Mouse (Mus musculus): ENCODE measurements at regions not wholly inside any gene's neighbourhood (a gene's known extent, or its start where the extent isn't known, plus 50 kb on each side); places are given as distances from the start of the nearest gene placed in this dataset.

DNA sequence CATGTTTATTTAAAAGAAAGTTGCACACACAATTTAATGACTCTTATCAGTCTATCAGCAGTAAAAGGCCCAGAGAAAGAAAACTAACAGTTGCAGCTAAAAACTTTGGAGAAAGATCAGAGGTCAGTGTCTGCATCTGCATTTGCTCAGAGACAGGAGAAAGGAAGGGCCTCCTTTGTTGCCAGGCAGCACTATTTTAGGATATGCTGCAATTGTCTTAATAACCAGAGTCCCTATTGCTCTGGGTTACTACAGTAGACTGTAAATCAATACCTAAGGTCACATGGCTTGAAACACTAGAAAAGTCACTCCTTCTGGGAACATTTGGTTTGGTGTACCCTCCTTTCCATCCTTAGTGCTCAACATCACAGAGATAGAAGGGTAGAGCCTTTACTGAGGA lies 175.7 kb downstream of the Hdgfl1 start:
- ATAC-seq (replicated peaks; ENCODE audit: low FRiP score, low TSS enrichment, low read depth) (no peak), DNase-seq (ENCODE audit: low spot score) (no peak)
- H3K27me3 ChIP-seq (replicated peaks; ENCODE audit: control insufficient read depth, insufficient read depth, low read length) = no peaks in the 10 kb centered on the region

GRCm38 (mm10) chr13:26593750-26594149 lies 176.2 kb downstream of the Hdgfl1 start:
- ATAC-seq (replicated peaks; ENCODE audit: low FRiP score, low TSS enrichment, low read depth) (no peak), DNase-seq (ENCODE audit: low spot score) (no peak)
- H3K36me3 ChIP-seq (ENCODE audit: control insufficient read depth, insufficient read depth, low read length) = no peaks in the 10 kb centered on the region
- H3K27ac ChIP-seq (ENCODE audit: low read depth) = no peak overlapping the region
- no peaks in the 10 kb centered on the region for H3K4me1 ChIP-seq (replicated peaks; ENCODE audit: control insufficient read depth, insufficient read depth, low read length)
- H3K4me3 ChIP-seq (ENCODE audit: low read depth, low read length) = no peak overlapping the region
- 0 out of 2 replicates have a peak, but pooled peaks cover under 1% of the 10 kb centered on the region for H3K9me3 ChIP-seq (ENCODE audit: control insufficient read depth, low read length)
- 93% methylated on average over 1 of the region's 1 CpGs for WGBS
- H3K27me3 ChIP-seq (replicated peaks; ENCODE audit: control insufficient read depth, insufficient read depth, low read length) = no peaks in the 10 kb centered on the region
- no peak overlapping the region for H3K9ac ChIP-seq (ENCODE audit: low read length)
- H3K4me2 ChIP-seq (ENCODE audit: low read length) = no peak overlapping the region

More for the DNA sequence above, 175.7 kb downstream of the Hdgfl1 start:
- Histone ChIP-seq H3K4me3 (ENCODE audit: low read depth, low read length) (no peak overlapping the region), H3K4me1 (replicated peaks; ENCODE audit: control insufficient read depth, insufficient read depth, low read length) (no peaks in the 10 kb centered on the region), H3K9me3 (ENCODE audit: control insufficient read depth, low read length) (0 out of 2 replicates have a peak, but pooled peaks cover 4% of the 10 kb centered on the region), H3K9ac (ENCODE audit: low read length) (no peak overlapping the region), H3K27ac (ENCODE audit: low read depth) (no peak overlapping the region), H3K4me2 (ENCODE audit: low read length) (no peak overlapping the region), H3K36me3 (ENCODE audit: control insufficient read depth, insufficient read depth, low read length) (no peaks in the 10 kb centered on the region)

- no peaks in the 10 kb centered on the region for H3K36me3 ChIP-seq (ENCODE audit: control insufficient read depth, insufficient read depth, low read length)
- ATAC-seq (replicated peaks; ENCODE audit: low FRiP score, low TSS enrichment, low read depth) (no peak), DNase-seq (ENCODE audit: low spot score) (no peak)
- H3K4me3 ChIP-seq (ENCODE audit: low read depth, low read length) = no peak overlapping the region
- H3K27ac ChIP-seq (ENCODE audit: low read depth) = no peak overlapping the region
- no peak overlapping the region for H3K4me2 ChIP-seq (ENCODE audit: low read length)
- H3K9me3 ChIP-seq (ENCODE audit: control insufficient read depth, low read length) = no peaks in the 10 kb centered on the region
- H3K9ac ChIP-seq (ENCODE audit: low read length) = no peak overlapping the region
- 72% methylated on average over 2 of the region's 2 CpGs for WGBS
- H3K27me3 ChIP-seq (replicated peaks; ENCODE audit: control insufficient read depth, insufficient read depth, low read length) = no peaks in the 10 kb centered on the region
- no peaks in the 10 kb centered on the region for H3K4me1 ChIP-seq (replicated peaks; ENCODE audit: control insufficient read depth, insufficient read depth, low read length)
Measured at GRCm38 (mm10) chr13:26575890-26576543, 193.9 kb downstream of the Hdgfl1 start.

GRCm38 (mm10) chr13:26569422-26569821 lies 200.5 kb downstream of the Hdgfl1 start:
- 54% methylated on average over 4 of the region's 4 CpGs for WGBS
- no peak overlapping the region for H3K4me2 ChIP-seq (ENCODE audit: low read length)

GRCm38 (mm10) chr13:26564941-26565862 lies 204.8 kb downstream of the Hdgfl1 start:
- H3K36me3 ChIP-seq (ENCODE audit: control insufficient read depth, insufficient read depth, low read length) = no peaks in the 10 kb centered on the region
- no peak for ATAC-seq (replicated peaks; ENCODE audit: low FRiP score, low TSS enrichment, low read depth)
- no peak overlapping the region for H3K4me3 ChIP-seq (ENCODE audit: low read depth, low read length)
- no peaks in the 10 kb centered on the region for H3K4me1 ChIP-seq (replicated peaks; ENCODE audit: control insufficient read depth, insufficient read depth, low read length)
- H3K9ac ChIP-seq (ENCODE audit: low read length) = no peak overlapping the region
- no peak overlapping the region for H3K4me2 ChIP-seq (ENCODE audit: low read length)
- 62% methylated on average over 7 of the region's 7 CpGs for WGBS
- DNase-seq (ENCODE audit: low spot score) = no peak
- no peaks in the 10 kb centered on the region for H3K9me3 ChIP-seq (ENCODE audit: control insufficient read depth, low read length)
- no peaks in the 10 kb centered on the region for H3K27me3 ChIP-seq (replicated peaks; ENCODE audit: control insufficient read depth, insufficient read depth, low read length)
- H3K27ac ChIP-seq (ENCODE audit: low read depth) = no peak overlapping the region

More at GRCm38 (mm10) chr13:26569422-26569821, 200.5 kb downstream of the Hdgfl1 start:
- no peak overlapping the region for H3K27ac ChIP-seq (ENCODE audit: low read depth)
- H3K4me3 ChIP-seq (ENCODE audit: low read depth, low read length) = no peak overlapping the region
- ATAC-seq (replicated peaks; ENCODE audit: low FRiP score, low TSS enrichment, low read depth) = no peak
- DNase-seq (ENCODE audit: low spot score) = no peak
- H3K4me1 ChIP-seq (replicated peaks; ENCODE audit: control insufficient read depth, insufficient read depth, low read length) = no peaks in the 10 kb centered on the region
- H3K27me3 ChIP-seq (replicated peaks; ENCODE audit: control insufficient read depth, insufficient read depth, low read length) = no peaks in the 10 kb centered on the region
- no peak overlapping the region for H3K9ac ChIP-seq (ENCODE audit: low read length)
- no peaks in the 10 kb centered on the region for H3K9me3 ChIP-seq (ENCODE audit: control insufficient read depth, low read length)
- H3K36me3 ChIP-seq (ENCODE audit: control insufficient read depth, insufficient read depth, low read length) = no peaks in the 10 kb centered on the region

DNA sequence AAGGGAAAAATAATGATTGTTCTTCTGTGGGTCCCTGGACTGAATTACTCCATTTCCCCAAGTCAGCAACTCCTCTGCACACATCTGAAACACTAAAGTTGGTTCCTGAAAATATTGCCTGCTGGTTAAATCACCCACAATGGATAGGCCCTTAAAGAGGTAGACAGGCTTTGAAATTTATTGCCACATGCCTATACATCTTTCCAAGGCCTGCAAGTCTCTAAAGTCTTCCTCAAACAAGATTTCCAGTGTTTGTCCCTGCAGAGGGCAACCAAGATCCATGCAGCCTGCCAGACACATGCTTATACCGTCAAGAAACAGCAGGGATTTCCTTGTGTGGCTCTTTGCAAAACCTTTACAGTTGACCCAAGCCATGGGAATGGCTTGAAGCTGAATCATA lies 211.6 kb downstream of the Hdgfl1 start:
- H3K27ac ChIP-seq (ENCODE audit: low read depth) = no peak overlapping the region
- no peak overlapping the region for H3K9ac ChIP-seq (ENCODE audit: low read length)
- no peak overlapping the region for H3K4me2 ChIP-seq (ENCODE audit: low read length)
- no peaks in the 10 kb centered on the region; the same call in 1 of the 2 replicates for H3K4me1 ChIP-seq (replicated peaks; ENCODE audit: control insufficient read depth, insufficient read depth, low read length)
- H3K9me3 ChIP-seq (ENCODE audit: control insufficient read depth, low read length) = no peaks in the 10 kb centered on the region
- no peaks in the 10 kb centered on the region for H3K27me3 ChIP-seq (replicated peaks; ENCODE audit: control insufficient read depth, insufficient read depth, low read length)
- no peak for DNase-seq (ENCODE audit: low spot score)
- no peak for ATAC-seq (replicated peaks; ENCODE audit: low FRiP score, low TSS enrichment, low read depth)
- no peak overlapping the region for H3K4me3 ChIP-seq (ENCODE audit: low read depth, low read length)
- WGBS = 31% methylated on average over 1 of the region's 1 CpGs
- H3K36me3 ChIP-seq (ENCODE audit: control insufficient read depth, insufficient read depth, low read length) = no peaks in the 10 kb centered on the region

DNA sequence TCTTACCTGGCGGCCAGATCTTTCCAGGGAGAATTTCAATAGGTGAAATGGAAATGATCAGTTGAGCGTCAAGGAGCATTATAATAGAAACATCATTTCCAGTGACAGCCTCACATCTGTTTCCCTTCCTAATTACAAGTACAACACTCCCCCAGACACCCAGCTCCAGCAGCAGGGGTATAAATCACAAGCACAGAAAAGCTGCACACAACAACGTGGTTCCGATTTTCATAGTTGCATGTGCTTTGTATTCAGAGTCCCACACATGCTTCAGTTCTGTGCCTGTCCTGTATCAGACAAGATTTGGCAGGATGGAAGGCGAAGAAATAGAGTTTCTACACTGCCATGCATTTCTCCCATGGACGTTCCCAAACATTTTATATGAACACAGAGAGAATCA lies 215.7 kb downstream of the Hdgfl1 start:
- H3K4me1 ChIP-seq (replicated peaks; ENCODE audit: control insufficient read depth, insufficient read depth, low read length) = no peaks in the 10 kb centered on the region; the same call in 1 of the 2 replicates
- 48% methylated on average over 6 of the region's 6 CpGs for WGBS
- ATAC-seq (replicated peaks; ENCODE audit: low FRiP score, low TSS enrichment, low read depth) = no peak
- no peaks in the 10 kb centered on the region for H3K9me3 ChIP-seq (ENCODE audit: control insufficient read depth, low read length)
- no peak for DNase-seq (ENCODE audit: low spot score)
- H3K4me2 ChIP-seq (ENCODE audit: low read length) = no peak overlapping the region
- H3K27me3 ChIP-seq (replicated peaks; ENCODE audit: control insufficient read depth, insufficient read depth, low read length) = no peaks in the 10 kb centered on the region
- H3K36me3 ChIP-seq (ENCODE audit: control insufficient read depth, insufficient read depth, low read length) = no peaks in the 10 kb centered on the region
- no peak overlapping the region for H3K27ac ChIP-seq (ENCODE audit: low read depth)
- no peak overlapping the region for H3K4me3 ChIP-seq (ENCODE audit: low read depth, low read length)
- no peak overlapping the region for H3K9ac ChIP-seq (ENCODE audit: low read length)

GRCm38 (mm10) chr13:26552122-26552521 lies 217.8 kb downstream of the Hdgfl1 start:
- Histone ChIP-seq H3K4me1 (replicated peaks; ENCODE audit: control insufficient read depth, insufficient read depth, low read length) (no peaks in the 10 kb centered on the region; the same call in 1 of the 2 replicates), H3K4me2 (ENCODE audit: low read length) (no peak overlapping the region), H3K27ac (ENCODE audit: low read depth) (no peak overlapping the region), H3K9ac (ENCODE audit: low read length) (no peak overlapping the region), H3K27me3 (replicated peaks; ENCODE audit: control insufficient read depth, insufficient read depth, low read length) (no peaks in the 10 kb centered on the region), H3K36me3 (ENCODE audit: control insufficient read depth, insufficient read depth, low read length) (no peaks in the 10 kb centered on the region), H3K4me3 (ENCODE audit: low read depth, low read length) (no peak overlapping the region), H3K9me3 (ENCODE audit: control insufficient read depth, low read length) (no peaks in the 10 kb centered on the region)
- DNase-seq (ENCODE audit: low spot score) = no peak
- whole genome bisulfite sequencing = 68% methylated on average over 3 of the region's 3 CpGs
- no peak for ATAC-seq (replicated peaks; ENCODE audit: low FRiP score, low TSS enrichment, low read depth)
